Mouse (Mus musculus) small intestine, adult 2 months (tissue): ENCODE results near the gene Klf12. TPM values are rescaled to one million over a fixed set of nuclear protein-coding genes. Genes with fewer than 3 reads are reported as not detected.

Experiments used
- H3K27ac ChIP-seq: fragments of 200-500 bp; 2 replicates; pipeline ENCODE4 v1.5.1; 2012; ENCODE audit warnings: low read depth, low read length, control low read depth, inconsistent platforms; ENCODE audit not compliant: insufficient read depth
- H3K27me3 ChIP-seq: fragments of 200-500 bp; 2 replicates; pipeline ENCODE4 v1.6.1; 2012; ENCODE audit warnings: mild to moderate bottlenecking, moderate library complexity, low read length, inconsistent platforms; ENCODE audit not compliant: control insufficient read depth, insufficient read depth
- H3K36me3 ChIP-seq: fragments of 200-500 bp; 2 replicates; pipeline ENCODE4 v1.6.1; 2012; ENCODE audit warnings: mild to moderate bottlenecking, low read length, control low read depth, inconsistent platforms; ENCODE audit not compliant: control insufficient read depth, insufficient read depth
- H3K4me1 ChIP-seq: fragments of 200-500 bp; 2 replicates; pipeline ENCODE4 v1.6.1; 2012; ENCODE audit warnings: low read length, inconsistent platforms, mixed read lengths; ENCODE audit not compliant: control insufficient read depth, insufficient read depth, insufficient read length
- H3K4me3 ChIP-seq: fragments of 200-500 bp; 2 replicates; pipeline ENCODE4 v1.5.1; 2012; ENCODE audit warnings: low read depth, mild to moderate bottlenecking, control low read depth, inconsistent platforms, low read length, moderate library complexity
- CTCF ChIP-seq: fragments of 200-500 bp; IDR thresholded peaks from 2 replicates; pipeline ENCODE4 v1.5.1; 2012; ENCODE audit warnings: low read depth, mild to moderate bottlenecking, control low read depth, inconsistent platforms, low read length, moderate library complexity, mixed read lengths; ENCODE audit not compliant: insufficient replicate concordance, insufficient read length; ENCODE audit errors: extremely low read depth
- POLR2A ChIP-seq: fragments of 200-500 bp; IDR thresholded peaks from 2 replicates; pipeline ENCODE4 v1.6.1; 2012; ENCODE audit warnings: low read depth, mild to moderate bottlenecking, control low read depth, inconsistent platforms, low read length, moderate library complexity
- WGBS: fragments of 180-500 bp; shearing (Covaris S2); methylation state at CpG from one replicate; pipeline ENCODE4 v1.1.7; 2018; 5-methylcytosine and 5-hydroxymethylcytosine counted together
- polyA plus RNA-seq: library from polyadenylated mRNA; depleted of rRNA; stranded (reverse); fragments of >200 nt; gene quantifications from 2 replicates; pipeline ENCODE4 v1.2.3, GENCODE M21; 2012

Klf12 gene
- polyA plus RNA-seq, 1 experiment: 1.1 TPM

DNA sequence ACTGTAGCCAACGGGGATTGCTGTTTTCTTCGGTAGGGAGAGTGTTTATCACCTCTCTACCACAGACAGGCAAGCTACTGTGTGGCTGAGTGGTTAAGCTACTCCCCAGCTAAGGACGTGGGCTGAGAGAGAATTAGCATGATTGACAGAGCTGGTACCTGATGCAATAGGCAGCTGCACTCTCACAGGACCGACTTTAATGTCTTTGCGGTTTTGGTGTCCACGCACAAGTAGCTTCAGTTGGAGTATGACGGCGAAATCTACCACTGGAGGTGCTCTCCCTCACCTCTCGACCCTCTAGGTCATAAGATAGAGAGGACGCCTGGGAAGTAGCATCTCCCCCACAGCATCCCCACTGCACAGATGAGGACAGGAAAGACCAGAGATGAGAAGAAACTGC is 178.9 kb downstream of the Klf12 start:
- Histone ChIP-seq H3K4me3 (no peak overlapping the region), H3K27me3 (no peaks in the 10 kb centered on the region), H3K27ac (no peak overlapping the region), H3K36me3 (no peaks in the 10 kb centered on the region), H3K4me1 (no peaks in the 10 kb centered on the region)
- 87% methylated on average over 10 of the region's 10 CpGs for WGBS
- TF ChIP-seq POLR2A (no peak), CTCF (no peak)

GRCm38 (mm10) chr14:100104818-100105217 is 179.7 kb downstream of the Klf12 start:
- Histone ChIP-seq H3K27me3 (no peaks in the 10 kb centered on the region), H3K27ac (no peak overlapping the region), H3K36me3 (no peaks in the 10 kb centered on the region), H3K4me1 (no peaks in the 10 kb centered on the region), H3K4me3 (no peak overlapping the region)
- 91% methylated on average over 12 of the region's 12 CpGs for WGBS
- TF ChIP-seq CTCF (no peak), POLR2A (no peak)

GRCm38 (mm10) chr14:100103818-100104217 is 180.7 kb downstream of the Klf12 start:
- no peaks in the 10 kb centered on the region for H3K4me1 ChIP-seq
- 90% methylated on average over 6 of the region's 6 CpGs for WGBS

DNA sequence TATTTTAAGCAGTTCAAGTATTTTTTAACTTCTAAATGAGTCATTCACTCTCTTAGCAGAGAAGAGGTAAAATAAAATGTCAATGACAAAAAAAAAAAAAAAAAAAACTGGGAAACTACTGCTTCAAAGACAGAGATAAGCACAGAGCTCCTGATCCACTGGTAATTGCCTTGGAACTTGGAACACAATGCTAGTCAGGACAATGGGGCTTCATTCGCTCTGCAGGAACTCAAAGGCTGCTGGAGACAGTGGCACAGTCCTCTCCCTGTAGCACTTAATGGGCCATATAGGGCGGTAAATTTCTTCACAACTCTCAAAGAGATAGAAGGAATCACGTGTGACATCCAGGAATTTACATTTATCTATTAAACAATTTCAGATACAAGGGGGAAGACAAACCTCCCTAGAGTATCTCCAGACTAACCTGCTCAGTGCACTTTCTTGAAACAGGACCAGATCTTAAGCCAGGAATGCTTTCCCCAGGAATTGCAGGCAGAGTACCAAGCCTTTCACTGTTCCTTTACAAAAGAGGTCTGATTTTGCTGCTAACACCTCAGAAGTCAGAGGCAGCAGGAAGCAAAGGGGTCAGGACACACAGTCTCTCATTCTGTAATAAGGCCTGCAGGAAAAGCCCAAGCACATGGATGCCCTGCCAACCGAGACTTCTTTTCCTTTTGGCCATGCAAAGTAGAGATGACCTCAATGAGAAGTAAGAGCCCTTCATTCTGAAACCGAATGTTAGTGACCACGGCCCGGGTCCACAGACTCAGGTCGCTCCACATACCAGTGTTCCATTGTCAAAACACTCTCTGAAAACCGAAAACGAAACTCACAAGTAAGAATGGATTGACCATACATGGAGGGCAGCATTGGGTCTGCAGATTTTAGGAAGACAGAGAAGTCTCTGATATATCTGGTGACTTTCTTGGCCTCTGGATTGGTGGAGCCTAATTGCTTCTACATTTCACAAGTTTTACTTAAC is 187.0 kb downstream of the Klf12 start:
- Histone ChIP-seq H3K27ac (no peak overlapping the region), H3K4me3 (no peak overlapping the region), H3K36me3 (no peaks in the 10 kb centered on the region), H3K4me1 (peaks cover 8% of the 10 kb centered on the region; the same call in 1 of the 2 replicates), H3K27me3 (no peaks in the 10 kb centered on the region)
- TF ChIP-seq CTCF: no peak
- no peak for TF ChIP-seq POLR2A
- 82% methylated on average over 10 of the region's 10 CpGs for WGBS

More at GRCm38 (mm10) chr14:100103818-100104217, 180.7 kb downstream of the Klf12 start:
- no peak for TF ChIP-seq CTCF
- TF ChIP-seq POLR2A: no peak
- Histone ChIP-seq H3K4me3 (no peak overlapping the region), H3K27me3 (no peaks in the 10 kb centered on the region), H3K36me3 (no peaks in the 10 kb centered on the region), H3K27ac (no peak overlapping the region)

- WGBS: 26% methylated on average over 3 of the region's 3 CpGs
- H3K27me3 ChIP-seq: no peaks in the 10 kb centered on the region
- H3K36me3 ChIP-seq: no peaks in the 10 kb centered on the region
- H3K4me1 ChIP-seq: peaks cover 8% of the 10 kb centered on the region; the same call in 1 of the 2 replicates
- no peak overlapping the region for H3K27ac ChIP-seq
- H3K4me3 ChIP-seq: no peak overlapping the region
- TF ChIP-seq CTCF (no peak), POLR2A (no peak)
Observed at GRCm38 (mm10) chr14:100095730-100096129, 188.7 kb downstream of the Klf12 start.

DNA sequence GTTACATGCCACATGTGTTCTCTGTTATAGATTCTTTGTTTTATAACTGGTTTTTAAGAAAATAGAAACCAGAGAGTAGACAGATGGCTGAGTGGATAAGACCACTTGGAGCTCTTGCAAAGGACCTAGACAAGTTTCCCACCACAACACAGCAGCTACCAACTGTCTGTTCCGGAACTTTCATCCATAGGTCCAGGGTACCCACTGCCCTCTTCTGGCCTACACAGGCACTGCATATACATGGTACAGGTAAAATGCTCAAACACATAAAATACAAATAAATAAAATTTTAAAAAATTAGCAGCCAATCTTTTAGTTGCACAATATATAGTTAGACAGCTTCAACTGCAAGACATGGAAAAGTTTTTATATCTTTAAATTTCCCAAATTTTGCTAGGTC is 194.0 kb downstream of the Klf12 start:
- no peak overlapping the region for H3K27ac ChIP-seq
- WGBS: 84% methylated on average over 1 of the region's 1 CpGs
- H3K36me3 ChIP-seq: no peaks in the 10 kb centered on the region
- H3K27me3 ChIP-seq: no peaks in the 10 kb centered on the region
- TF ChIP-seq CTCF (peak; percentile 48; the same call in 1 of the 2 replicates), POLR2A (no peak)
- no peak overlapping the region for H3K4me3 ChIP-seq
- no peaks in the 10 kb centered on the region for H3K4me1 ChIP-seq

GRCm38 (mm10) chr14:100079620-100080019 is 204.9 kb downstream of the Klf12 start:
- no peak overlapping the region for H3K27ac ChIP-seq
- no peak overlapping the region for H3K4me3 ChIP-seq
- H3K4me1 ChIP-seq: no peaks in the 10 kb centered on the region
- H3K36me3 ChIP-seq: no peaks in the 10 kb centered on the region
- 72% methylated on average over 4 of the region's 4 CpGs for WGBS
- TF ChIP-seq CTCF (no peak), POLR2A (no peak)
- H3K27me3 ChIP-seq: no peaks in the 10 kb centered on the region
